21 mouse cellular contexts compared by ENCODE assay signal in the genomic region with DNA sequence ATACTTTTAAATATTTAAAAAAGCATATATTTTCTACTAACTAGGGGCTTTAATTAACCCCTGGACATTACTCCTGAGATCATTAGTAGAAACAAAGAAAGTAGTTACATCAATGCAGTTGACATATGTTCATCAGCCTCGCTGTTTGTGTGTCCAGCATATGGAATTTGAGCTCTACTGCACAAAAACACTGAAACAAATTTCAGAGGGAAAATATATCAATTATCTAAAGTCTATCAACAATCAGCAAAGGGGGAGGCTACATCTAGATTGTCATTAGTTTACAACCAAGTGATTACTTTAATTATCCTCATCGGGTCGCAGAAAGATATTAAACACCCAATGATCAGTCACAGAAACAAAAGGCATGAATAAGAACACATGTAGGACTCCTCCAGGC. TPM values are rescaled to one million over a fixed set of nuclear protein-coding genes. Genes with fewer than 3 reads are reported as not detected.
"Had no signal": no experiment of that assay in that cellular context is flagged by ENCODE, and none has a peak within 500 bp of the region (broad histone marks: within the 10 kb centered on the region; RNA-seq: fewer than 3 reads in every experiment).

No protein-coding gene starts in this region.

- H3K36me3 ChIP-seq: lung, embryonic 15.5 days; midbrain, embryonic 13.5 days; midbrain, embryonic 15.5 days; neural tube, embryonic 13.5 days; stomach, embryonic 15.5 days had no signal

- H3K9ac ChIP-seq: liver, postnatal 0 days; lung, embryonic 15.5 days; midbrain, embryonic 13.5 days; midbrain, embryonic 15.5 days; neural tube, embryonic 13.5 days; stomach, embryonic 15.5 days had no signal

- H3K9me3 ChIP-seq: lung, embryonic 15.5 days; midbrain, embryonic 13.5 days; midbrain, embryonic 15.5 days; neural tube, embryonic 13.5 days; stomach, embryonic 15.5 days had no signal

- H3K4me1 ChIP-seq: megakaryocyte, embryonic 14.5 days; stomach, embryonic 15.5 days had no signal

- H3K27me3 ChIP-seq: lung, embryonic 15.5 days; megakaryocyte, embryonic 14.5 days; midbrain, embryonic 13.5 days; midbrain, embryonic 15.5 days; neural tube, embryonic 13.5 days; stomach, embryonic 15.5 days had no signal

- H3K4me2 ChIP-seq: lung, embryonic 15.5 days; midbrain, embryonic 11.5 days; midbrain, embryonic 13.5 days; midbrain, embryonic 15.5 days; neural tube, embryonic 13.5 days; stomach, embryonic 15.5 days had no signal

- ATAC-seq: liver, postnatal 0 days; lung, postnatal 0 days; midbrain, embryonic 13.5 days; midbrain, embryonic 15.5 days had no signal

- DNase-seq: liver, postnatal 0 days; lung, adult 2 months; lung, postnatal 14 days; lung, postnatal 36 days; right cerebral cortex, postnatal 14 days; thymus, adult 2 months; thymus, postnatal 25 days; thymus, postnatal 4 days had no signal

- H3K27ac ChIP-seq: lung, embryonic 15.5 days; macrophage; midbrain, embryonic 13.5 days; midbrain, embryonic 15.5 days; neural tube, embryonic 13.5 days; stomach, embryonic 15.5 days; stomach, postnatal 0 days had no signal

- H3K4me3 ChIP-seq: lung, embryonic 15.5 days; megakaryocyte, embryonic 14.5 days; midbrain, embryonic 13.5 days; midbrain, embryonic 15.5 days; neural tube, embryonic 13.5 days; stomach, embryonic 15.5 days had no signal

RNA-seq across cellular contexts. Expression of a gene that starts 38.2 kb away (rescaled TPM):
- total RNA-seq: megakaryocyte progenitor cell, adult 5-6 weeks; monocyte, adult 5-6 weeks; neutrophil, adult 5-6 weeks had no signal
